Mouse (Mus musculus): Measurements from ENCODE around the gene Zbtb26. TPM values are rescaled to one million over a fixed set of nuclear protein-coding genes. Genes with fewer than 3 reads are reported as not detected.

Gene Zbtb26
- polyA plus RNA-seq, 1 experiment: 19.2 TPM

GRCm38 (mm10) chr2:37395539-37395938, 47.4 kb downstream of the Zbtb26 start:
- Histone ChIP-seq H3K4me1 (ENCODE audit: control insufficient read depth, insufficient read depth, low read length) (no peaks in the 10 kb centered on the region), H3K27ac (ENCODE audit: insufficient read depth, low read length) (no peak overlapping the region), H3K9me3 (replicated peaks; ENCODE audit: control insufficient read depth, insufficient read depth, low read length, poor library complexity, severe bottlenecking) (no peaks in the 10 kb centered on the region), H3K4me3 (ENCODE audit: low read depth, low read length) (no peak overlapping the region), H3K9ac (ENCODE audit: low read depth, poor library complexity, severe bottlenecking) (no peak overlapping the region), H3K27me3 (ENCODE audit: control insufficient read depth, insufficient read depth, low read length, poor library complexity, severe bottlenecking) (no peaks in the 10 kb centered on the region), H3K36me3 (ENCODE audit: control insufficient read depth, insufficient read depth, low read length, poor library complexity, severe bottlenecking) (peaks cover 16% of the 10 kb centered on the region)
- TF ChIP-seq POLR2A (IDR thresholded peaks at IDR 0.05; ENCODE audit: insufficient read depth, low read length) (no peak), EP300 (IDR thresholded peaks at IDR 0.05; ENCODE audit: insufficient read depth, low read depth, low read length) (no peak), CTCF (IDR thresholded peaks at IDR 0.05; ENCODE audit: low read depth, low read length) (no peak)

GRCm38 (mm10) chr2:37382921-37383320, 60.0 kb downstream of the Zbtb26 start:
- H3K27ac ChIP-seq (ENCODE audit: insufficient read depth, low read length): no peak overlapping the region
- no peak for TF ChIP-seq POLR2A (IDR thresholded peaks at IDR 0.05; ENCODE audit: insufficient read depth, low read length)
- TF ChIP-seq CTCF (IDR thresholded peaks at IDR 0.05; ENCODE audit: low read depth, low read length): no peak
- TF ChIP-seq EP300 (IDR thresholded peaks at IDR 0.05; ENCODE audit: insufficient read depth, low read depth, low read length): no peak
- H3K9me3 ChIP-seq (replicated peaks; ENCODE audit: control insufficient read depth, insufficient read depth, low read length, poor library complexity, severe bottlenecking): no peaks in the 10 kb centered on the region
- no peaks in the 10 kb centered on the region for H3K27me3 ChIP-seq (ENCODE audit: control insufficient read depth, insufficient read depth, low read length, poor library complexity, severe bottlenecking)
- H3K9ac ChIP-seq (ENCODE audit: low read depth, poor library complexity, severe bottlenecking): no peak overlapping the region
- no peak overlapping the region for H3K4me3 ChIP-seq (ENCODE audit: low read depth, low read length)
- peaks cover 19% of the 10 kb centered on the region for H3K36me3 ChIP-seq (ENCODE audit: control insufficient read depth, insufficient read depth, low read length, poor library complexity, severe bottlenecking)
- no peaks in the 10 kb centered on the region for H3K4me1 ChIP-seq (ENCODE audit: control insufficient read depth, insufficient read depth, low read length)

Other genes with a start within 250 kb of the Zbtb26 start
- gene Olfr366, start 231.6 kb downstream of the Zbtb26 start, polyA plus RNA-seq (2011; ENCODE audit: insufficient read depth, insufficient read length, low read depth, missing spikeins): not detected in 2 replicates
- not detected in 2 replicates for gene Olfr368, start 116.6 kb downstream of the Zbtb26 start, polyA plus RNA-seq (2011; ENCODE audit: insufficient read depth, insufficient read length, low read depth, missing spikeins)
- 138 TPM in 2 replicates for gene Pdcl, start 83.8 kb downstream of the Zbtb26 start, polyA plus RNA-seq (2011; ENCODE audit: insufficient read depth, insufficient read length, low read depth, missing spikeins)
- gene Rc3h2, start 20.2 kb downstream of the Zbtb26 start, polyA plus RNA-seq (2011; ENCODE audit: insufficient read depth, insufficient read length, low read depth, missing spikeins): 52.8 and 60.9 TPM in 2 replicates
- 13.8 and 15.1 TPM in 2 replicates for gene Zbtb6, start within 50 bp of the Zbtb26 start, polyA plus RNA-seq (2011; ENCODE audit: insufficient read depth, insufficient read length, low read depth, missing spikeins)
- 71.8 and 72.5 TPM in 2 replicates for gene Rabgap1, start 144 bp upstream of the Zbtb26 start, polyA plus RNA-seq (2011; ENCODE audit: insufficient read depth, insufficient read length, low read depth, missing spikeins)
- gene Gpr21, start 73.2 kb upstream of the Zbtb26 start, polyA plus RNA-seq (2011; ENCODE audit: insufficient read depth, insufficient read length, low read depth, missing spikeins): 5.8 and 6.5 TPM in 2 replicates